Mouse (Mus musculus): ENCODE measurements at regions not wholly inside any gene's neighbourhood (a gene's known extent, or its start where the extent isn't known, plus 50 kb on each side); places are given as distances from the start of the nearest gene placed in this dataset.
A peak's percentile ranks its signal among the peaks of the same experiment; 100 is the strongest.

GRCm38 (mm10) chr13:44077022-44077421 is 292.4 kb downstream of the Cd83 start:
- TF ChIP-seq CTCF (IDR thresholded peaks at IDR 0.05; ENCODE audit: low read depth) = no peak
- Histone ChIP-seq H3K4me1 (replicated peaks; ENCODE audit: control insufficient read depth, insufficient read depth, low read length) (no peaks in the 10 kb centered on the region), H3K4me2 (replicated peaks; ENCODE audit: low read depth) (no peak overlapping the region), H3K9ac (ENCODE audit: low read depth, low read length) (no peak overlapping the region), H3K4me3 (ENCODE audit: low read depth, low read length) (no peak overlapping the region), H3K27ac (ENCODE audit: low read depth, low read length) (no peak overlapping the region), H3K36me3 (ENCODE audit: control insufficient read depth, insufficient read depth) (no peaks in the 10 kb centered on the region), H3K9me3 (ENCODE audit: control insufficient read depth) (no peaks in the 10 kb centered on the region), H3K27me3 (replicated peaks; ENCODE audit: control insufficient read depth, insufficient read depth, low read length) (no peaks in the 10 kb centered on the region)
- ATAC-seq = no peak
- WGBS = 89% methylated on average over 10 of the region's 10 CpGs

DNA sequence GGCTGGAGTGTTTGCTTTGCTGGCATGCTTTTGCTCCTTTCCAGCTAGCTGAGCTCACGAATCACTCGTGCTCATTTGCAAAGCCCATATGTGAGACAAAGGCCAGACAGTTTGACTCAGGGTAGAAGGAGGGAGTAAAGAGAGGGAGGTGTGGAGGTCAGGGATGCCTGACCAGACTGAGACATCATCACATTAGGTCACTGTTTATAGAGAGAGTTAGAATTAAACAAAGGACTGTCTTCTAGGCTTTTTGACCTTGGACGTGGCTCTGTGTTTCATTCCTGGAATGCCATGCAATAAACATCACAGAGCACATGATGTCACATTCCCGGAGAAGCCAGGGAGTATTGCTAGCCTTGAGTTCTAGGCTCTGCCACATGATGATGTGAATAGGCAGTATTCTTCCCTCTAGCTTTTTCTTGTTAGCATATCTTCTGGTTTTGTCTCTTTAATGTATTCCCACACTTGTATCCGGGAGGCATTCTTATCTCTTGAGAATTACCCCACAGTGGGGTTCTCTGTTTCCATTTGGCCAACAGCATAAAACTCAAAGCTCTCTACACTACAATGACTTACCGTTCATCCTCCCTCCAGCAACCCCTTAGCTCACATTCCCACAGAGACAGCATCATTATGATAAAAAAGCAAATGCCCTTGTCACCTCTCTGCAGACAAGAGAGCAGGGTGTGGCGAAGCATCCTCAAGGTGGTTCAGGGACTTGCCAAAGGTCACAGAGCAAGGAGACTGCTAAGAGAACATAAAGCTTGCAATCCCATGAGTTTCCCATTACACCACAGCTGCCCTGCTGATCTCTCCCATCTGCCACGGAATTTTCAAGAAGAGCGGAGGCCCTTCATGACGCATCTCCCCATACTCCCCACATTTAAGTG is 301.3 kb downstream of the Cd83 start:
- no peak overlapping the region for H3K4me2 ChIP-seq (replicated peaks; ENCODE audit: low read depth)
- H3K4me3 ChIP-seq (ENCODE audit: low read depth, low read length) = no peak overlapping the region
- no peak overlapping the region for H3K9ac ChIP-seq (ENCODE audit: low read depth, low read length)
- no peaks in the 10 kb centered on the region for H3K36me3 ChIP-seq (ENCODE audit: control insufficient read depth, insufficient read depth)
- no peak for TF ChIP-seq CTCF (IDR thresholded peaks at IDR 0.05; ENCODE audit: low read depth)
- no peaks in the 10 kb centered on the region for H3K27me3 ChIP-seq (replicated peaks; ENCODE audit: control insufficient read depth, insufficient read depth, low read length)
- ATAC-seq = peak; percentile 25; the same call in 1 of the 2 replicates
- H3K27ac ChIP-seq (ENCODE audit: low read depth, low read length) = no peak overlapping the region
- 55% methylated on average over 10 of the region's 10 CpGs for WGBS
- H3K9me3 ChIP-seq (ENCODE audit: control insufficient read depth) = no peaks in the 10 kb centered on the region
- no peaks in the 10 kb centered on the region for H3K4me1 ChIP-seq (replicated peaks; ENCODE audit: control insufficient read depth, insufficient read depth, low read length)

GRCm38 (mm10) chr13:44086801-44087200 is 302.2 kb downstream of the Cd83 start:
- ATAC-seq = no peak

GRCm38 (mm10) chr13:44097141-44097540 is 312.6 kb downstream of the Cd83 start:
- WGBS = 82% methylated on average over 2 of the region's 2 CpGs
- Histone ChIP-seq H3K27ac (ENCODE audit: low read depth, low read length) (no peak overlapping the region), H3K27me3 (replicated peaks; ENCODE audit: control insufficient read depth, insufficient read depth, low read length) (no peaks in the 10 kb centered on the region), H3K36me3 (ENCODE audit: control insufficient read depth, insufficient read depth) (no peaks in the 10 kb centered on the region), H3K9me3 (ENCODE audit: control insufficient read depth) (no peaks in the 10 kb centered on the region), H3K9ac (ENCODE audit: low read depth, low read length) (no peak overlapping the region), H3K4me3 (ENCODE audit: low read depth, low read length) (no peak overlapping the region), H3K4me1 (replicated peaks; ENCODE audit: control insufficient read depth, insufficient read depth, low read length) (no peaks in the 10 kb centered on the region), H3K4me2 (replicated peaks; ENCODE audit: low read depth) (no peak overlapping the region)
- no peak for TF ChIP-seq CTCF (IDR thresholded peaks at IDR 0.05; ENCODE audit: low read depth)
- ATAC-seq = no peak

More at GRCm38 (mm10) chr13:44086801-44087200, 302.2 kb downstream of the Cd83 start:
- H3K9ac ChIP-seq (ENCODE audit: low read depth, low read length) = no peak overlapping the region
- no peak overlapping the region for H3K27ac ChIP-seq (ENCODE audit: low read depth, low read length)
- no peak for TF ChIP-seq CTCF (IDR thresholded peaks at IDR 0.05; ENCODE audit: low read depth)
- H3K4me1 ChIP-seq (replicated peaks; ENCODE audit: control insufficient read depth, insufficient read depth, low read length) = no peaks in the 10 kb centered on the region
- no peaks in the 10 kb centered on the region for H3K9me3 ChIP-seq (ENCODE audit: control insufficient read depth)
- no peak overlapping the region for H3K4me2 ChIP-seq (replicated peaks; ENCODE audit: low read depth)
- no peaks in the 10 kb centered on the region for H3K27me3 ChIP-seq (replicated peaks; ENCODE audit: control insufficient read depth, insufficient read depth, low read length)
- H3K4me3 ChIP-seq (ENCODE audit: low read depth, low read length) = no peak overlapping the region
- H3K36me3 ChIP-seq (ENCODE audit: control insufficient read depth, insufficient read depth) = no peaks in the 10 kb centered on the region
- 49% methylated on average over 4 of the region's 4 CpGs for WGBS

DNA sequence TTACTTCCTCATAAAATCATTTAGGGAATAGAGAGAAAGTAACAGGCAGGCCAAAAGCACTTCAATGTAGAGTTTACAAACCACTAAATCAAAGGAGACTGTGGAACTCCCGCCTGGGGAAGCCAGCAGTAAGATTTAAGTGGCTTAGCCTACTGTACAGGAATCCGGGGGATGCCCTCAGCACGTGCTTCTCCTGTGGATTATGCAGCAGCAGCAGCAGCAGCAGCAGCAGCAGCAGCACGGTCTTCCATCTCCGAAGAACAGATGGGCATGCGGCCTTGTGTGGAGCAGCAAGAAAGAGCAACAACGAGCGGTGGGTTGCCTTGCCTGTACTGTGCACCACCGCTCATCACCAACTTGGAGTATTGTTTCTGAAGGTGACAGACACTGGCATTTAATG is 314.9 kb downstream of the Cd83 start:
- no peaks in the 10 kb centered on the region for H3K27me3 ChIP-seq (replicated peaks; ENCODE audit: control insufficient read depth, insufficient read depth, low read length)
- TF ChIP-seq CTCF (IDR thresholded peaks at IDR 0.05; ENCODE audit: low read depth) = no peak
- H3K4me3 ChIP-seq (ENCODE audit: low read depth, low read length) = no peak overlapping the region
- no peaks in the 10 kb centered on the region for H3K9me3 ChIP-seq (ENCODE audit: control insufficient read depth)
- H3K4me1 ChIP-seq (replicated peaks; ENCODE audit: control insufficient read depth, insufficient read depth, low read length) = no peaks in the 10 kb centered on the region
- no peak overlapping the region for H3K27ac ChIP-seq (ENCODE audit: low read depth, low read length)
- no peak overlapping the region for H3K4me2 ChIP-seq (replicated peaks; ENCODE audit: low read depth)
- WGBS = 72% methylated on average over 9 of the region's 9 CpGs
- no peaks in the 10 kb centered on the region for H3K36me3 ChIP-seq (ENCODE audit: control insufficient read depth, insufficient read depth)
- no peak overlapping the region for H3K9ac ChIP-seq (ENCODE audit: low read depth, low read length)
- ATAC-seq = no peak

DNA sequence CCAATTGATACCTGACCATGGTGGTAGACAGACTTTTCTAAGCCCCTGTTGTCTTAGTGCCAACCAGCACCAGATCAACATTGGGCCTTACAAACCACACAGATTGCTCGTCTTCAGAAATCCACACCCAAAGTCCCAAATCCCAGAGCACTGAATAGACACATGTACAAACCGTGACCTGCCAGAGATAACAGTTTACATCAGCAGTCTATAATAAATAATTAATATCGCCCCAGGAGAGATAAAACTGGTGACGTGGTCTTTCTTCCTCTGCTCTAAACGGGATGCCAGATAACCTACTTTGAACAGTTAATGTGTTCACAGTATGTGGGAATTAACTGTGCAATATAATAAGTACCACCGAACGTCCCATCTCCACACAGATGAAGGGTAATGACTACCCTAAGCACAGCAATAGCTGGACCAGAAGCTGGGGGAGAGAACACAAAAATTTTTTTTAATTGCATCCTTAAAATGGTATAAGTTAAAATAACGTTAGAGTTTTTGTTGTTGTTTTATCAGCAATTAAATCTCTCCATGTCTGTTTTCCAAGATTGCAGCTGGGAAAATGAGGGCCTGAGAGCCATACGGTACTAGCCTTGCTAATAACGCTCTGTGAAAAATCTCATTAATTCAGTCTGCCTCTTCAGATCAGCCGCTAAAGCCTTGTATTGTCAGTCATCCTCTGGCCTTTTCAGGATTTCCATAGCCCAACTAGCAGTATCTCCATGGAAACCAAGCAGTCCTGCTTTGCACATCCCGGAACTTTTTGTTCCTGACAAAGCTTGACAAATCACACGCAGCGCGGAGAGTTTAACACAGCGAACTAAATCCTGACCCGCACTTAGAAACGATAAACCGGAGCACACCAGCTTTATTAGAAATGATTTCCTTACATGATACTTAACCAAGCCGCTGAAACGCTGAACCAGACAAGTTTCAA is 315.8 kb downstream of the Cd83 start:
- 33% methylated on average over 21 of the region's 21 CpGs for WGBS
- Histone ChIP-seq H3K4me1 (replicated peaks; ENCODE audit: control insufficient read depth, insufficient read depth, low read length) (no peaks in the 10 kb centered on the region), H3K27ac (ENCODE audit: low read depth, low read length) (no peak overlapping the region), H3K4me3 (ENCODE audit: low read depth, low read length) (no peak overlapping the region), H3K36me3 (ENCODE audit: control insufficient read depth, insufficient read depth) (no peaks in the 10 kb centered on the region), H3K4me2 (replicated peaks; ENCODE audit: low read depth) (no peak overlapping the region), H3K9ac (ENCODE audit: low read depth, low read length) (no peak overlapping the region), H3K27me3 (replicated peaks; ENCODE audit: control insufficient read depth, insufficient read depth, low read length) (no peaks in the 10 kb centered on the region), H3K9me3 (ENCODE audit: control insufficient read depth) (no peaks in the 10 kb centered on the region)
- ATAC-seq = no peak
- TF ChIP-seq CTCF (IDR thresholded peaks at IDR 0.05; ENCODE audit: low read depth) = no peak
